Mouse (Mus musculus): Measurements from ENCODE around the gene Bcl2l10.

DNA sequence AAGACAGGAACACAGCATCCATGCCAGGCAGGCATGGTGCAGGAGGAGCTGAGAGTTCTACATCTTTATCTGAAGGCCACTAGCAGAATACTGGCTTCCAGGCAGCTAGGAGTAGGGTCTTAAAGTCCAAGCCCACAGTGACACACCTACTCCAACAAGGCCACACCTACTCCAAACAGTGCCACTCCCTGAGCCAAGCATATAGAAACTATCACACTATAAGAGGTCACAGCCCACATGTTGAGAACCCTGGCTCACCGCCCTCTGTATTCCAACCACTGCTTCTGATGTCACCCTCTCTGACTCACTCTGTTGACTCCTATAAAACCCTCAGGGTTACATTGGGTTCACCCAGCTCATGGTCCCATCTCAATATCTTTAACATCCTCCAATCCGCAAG lies 29.4 kb upstream of the Bcl2l10 start:
- TF ChIP-seq POLR2A (IDR thresholded peaks at IDR 0.05; ENCODE audit: borderline replicate concordance, extremely low read depth, low read depth, low read length) (no peak), CTCF (IDR thresholded peaks at IDR 0.05; ENCODE audit: insufficient read depth, low read length) (no peak)

Data from lung, adult 2 months (tissue).